Mouse (Mus musculus) limb, embryonic 11.5 days (tissue): ENCODE measurements around the gene Gm281. TPM values are rescaled to one million over a fixed set of nuclear protein-coding genes. Genes with fewer than 3 reads are reported as not detected.
A peak's percentile ranks its signal among the peaks of the same experiment; 100 is the strongest.

Experiments used
- ATAC-seq: fragments of 200-750 bp; cut with Nextera tagmentation; 2 replicates; pipeline ENCODE4 v1.8.0; 2017; ENCODE audit warnings: low read depth; ENCODE audit not compliant: insufficient number of reproducible peaks, low FRiP score, low TSS enrichment
- DNase-seq: peaks from one replicate; pipeline ENCODE4 v3.0.0-alpha.2; 2015; ENCODE audit warnings: low spot score
- H3K27ac ChIP-seq: fragments of 300-500 bp; sonication (generic); replicated peaks from 2 replicates; pipeline ENCODE4 v1.5.1; 2014; ENCODE audit warnings: low read depth, mild to moderate bottlenecking, low read length
- H3K27me3 ChIP-seq: fragments of 300-500 bp; sonication (generic); 2 replicates; pipeline ENCODE4 v1.6.1; 2014; ENCODE audit warnings: mild to moderate bottlenecking, low read length, mixed read lengths; ENCODE audit not compliant: control insufficient read depth, insufficient read depth
- H3K36me3 ChIP-seq: fragments of 300-500 bp; sonication (generic); 2 replicates; pipeline ENCODE4 v1.6.1; 2014; ENCODE audit warnings: mild to moderate bottlenecking, low read length, moderate library complexity, mixed read lengths; ENCODE audit not compliant: control insufficient read depth, insufficient read depth
- H3K4me1 ChIP-seq: fragments of 300-500 bp; sonication (generic); 2 replicates; pipeline ENCODE4 v1.6.1; 2014; ENCODE audit warnings: low read length, mixed read lengths; ENCODE audit not compliant: control insufficient read depth, insufficient read depth
- H3K4me2 ChIP-seq: fragments of 300-500 bp; sonication (generic); 2 replicates; pipeline ENCODE4 v1.6.1; 2014; ENCODE audit warnings: low read depth, mild to moderate bottlenecking, moderate library complexity; ENCODE audit not compliant: severe bottlenecking
- H3K4me3 ChIP-seq: fragments of 300-500 bp; sonication (generic); 2 replicates; pipeline ENCODE4 v1.5.1; 2014; ENCODE audit warnings: low read depth, low read length
- H3K9ac ChIP-seq: fragments of 300-500 bp; sonication (generic); 2 replicates; pipeline ENCODE4 v1.6.1; 2014; ENCODE audit warnings: mild to moderate bottlenecking, low read length
- H3K9me3 ChIP-seq: fragments of 300-500 bp; sonication (generic); 2 replicates; pipeline ENCODE4 v1.6.1; 2016; ENCODE audit warnings: low read length; ENCODE audit not compliant: control insufficient read depth
- WGBS: fragments of 180-500 bp; shearing (Covaris S2); extraction: QIAGEN DNeasy Blood & Tissue Kit; methylation state at CpG from one replicate; pipeline ENCODE4 v1.1.7; 2014; 5-methylcytosine and 5-hydroxymethylcytosine counted together
- polyA plus RNA-seq: library from polyadenylated mRNA; unstranded; fragments of >200 nt; fragmentation: Nextera tagmentation; extraction: Ambion mirVana; gene quantifications from 2 replicates; pipeline ENCODE4 v1.2.1, GENCODE M21; 2014

Gene Gm281
- polyA plus RNA-seq, 1 experiment from 2014 or later = not detected

GRCm38 (mm10) chr14:13948345-13948744 lies 34.1 kb upstream of the Gm281 start:
- Histone ChIP-seq H3K4me1 (no peaks in the 10 kb centered on the region), H3K36me3 (peaks cover 12% of the 10 kb centered on the region; the same call in 1 of the 2 replicates), H3K4me3 (no peak overlapping the region), H3K27me3 (no peaks in the 10 kb centered on the region), H3K27ac (no peak overlapping the region), H3K9ac (no peak overlapping the region), H3K4me2 (no peak overlapping the region), H3K9me3 (no peaks in the 10 kb centered on the region)
- no peak for DNase-seq
- no peak for ATAC-seq
- 98% methylated on average over 7 of the region's 7 CpGs for WGBS

- no peaks in the 10 kb centered on the region for H3K4me1 ChIP-seq
- no peaks in the 10 kb centered on the region for H3K27me3 ChIP-seq
- no peak overlapping the region for H3K27ac ChIP-seq
- peaks cover 7% of the 10 kb centered on the region; the same call in 1 of the 2 replicates for H3K36me3 ChIP-seq
- ATAC-seq (no peak), DNase-seq (no peak)
- no peak overlapping the region for H3K9ac ChIP-seq
- H3K9me3 ChIP-seq = no peaks in the 10 kb centered on the region
- H3K4me3 ChIP-seq = no peak overlapping the region
- WGBS = 94% methylated on average over 4 of the region's 4 CpGs
- no peak overlapping the region for H3K4me2 ChIP-seq
Observed at GRCm38 (mm10) chr14:13944686-13945085, 30.4 kb upstream of the Gm281 start.

- no peak overlapping the region for H3K27ac ChIP-seq
- no peaks in the 10 kb centered on the region for H3K27me3 ChIP-seq
- H3K9me3 ChIP-seq = no peaks in the 10 kb centered on the region; the same call in 1 of the 2 replicates
- peak overlapping the region; percentile 57; the same call in 1 of the 2 replicates for H3K4me2 ChIP-seq
- H3K9ac ChIP-seq = peak overlapping the region; percentile 50; the same call in 1 of the 2 replicates
- DNase-seq = no peak
- H3K4me3 ChIP-seq = no peak overlapping the region
- H3K4me1 ChIP-seq = no peaks in the 10 kb centered on the region
- no peak for ATAC-seq
- H3K36me3 ChIP-seq = no peaks in the 10 kb centered on the region
- 48% methylated on average over 5 of the region's 5 CpGs for WGBS
Observed at GRCm38 (mm10) chr14:13934052-13934371, 19.7 kb upstream of the Gm281 start.

- 29% methylated on average over 29 of the region's 31 CpGs for WGBS
- Histone ChIP-seq H3K4me2 (peak overlapping the region; percentile 57), H3K4me3 (peak overlapping the region; percentile 20), H3K9ac (peak overlapping the region; percentile 50), H3K27me3 (no peaks in the 10 kb centered on the region), H3K27ac (no peak overlapping the region), H3K9me3 (no peaks in the 10 kb centered on the region; the same call in 1 of the 2 replicates), H3K36me3 (no peaks in the 10 kb centered on the region), H3K4me1 (no peaks in the 10 kb centered on the region)
- peak; percentile 62; the same call in 1 of the 2 replicates for ATAC-seq
- DNase-seq = peak; percentile 35
Observed at GRCm38 (mm10) chr14:13933290-13934051, 19.2 kb upstream of the Gm281 start.

- H3K4me2 ChIP-seq = no peak overlapping the region
- H3K9ac ChIP-seq = no peak overlapping the region
- no peaks in the 10 kb centered on the region for H3K9me3 ChIP-seq
- ATAC-seq (peak; percentile 54; the same call in 1 of the 2 replicates), DNase-seq (peak; percentile 81)
- no peak overlapping the region for H3K4me3 ChIP-seq
- no peaks in the 10 kb centered on the region for H3K36me3 ChIP-seq
- 32% methylated on average over 3 of the region's 3 CpGs for WGBS
- no peak overlapping the region for H3K27ac ChIP-seq
- H3K4me1 ChIP-seq = no peaks in the 10 kb centered on the region
- H3K27me3 ChIP-seq = no peaks in the 10 kb centered on the region
Observed at GRCm38 (mm10) chr14:13917630-13918029, 3.4 kb upstream of the Gm281 start.

- 0 out of 2 replicates have a peak, but pooled peaks have one; percentile 16 for ATAC-seq
Observed at GRCm38 (mm10) chr14:13917208-13917607, 2.9 kb upstream of the Gm281 start.

GRCm38 (mm10) chr14:13915207-13915606 lies 929 bp upstream of the Gm281 start:
- H3K9me3 ChIP-seq = no peaks in the 10 kb centered on the region
- H3K9ac ChIP-seq = no peak overlapping the region
- H3K4me1 ChIP-seq = no peaks in the 10 kb centered on the region
- no peak overlapping the region for H3K4me2 ChIP-seq
- H3K27me3 ChIP-seq = no peaks in the 10 kb centered on the region
- 85% methylated on average over 4 of the region's 4 CpGs for WGBS
- H3K27ac ChIP-seq = no peak overlapping the region
- H3K4me3 ChIP-seq = no peak overlapping the region
- DNase-seq (no peak), ATAC-seq (no peak)
- H3K36me3 ChIP-seq = no peaks in the 10 kb centered on the region

More at GRCm38 (mm10) chr14:13917208-13917607, 2.9 kb upstream of the Gm281 start:
- H3K9ac ChIP-seq = no peak overlapping the region
- no peak overlapping the region for H3K4me3 ChIP-seq
- H3K4me2 ChIP-seq = no peak overlapping the region
- 87% methylated on average over 10 of the region's 10 CpGs for WGBS
- H3K36me3 ChIP-seq = no peaks in the 10 kb centered on the region
- no peaks in the 10 kb centered on the region for H3K4me1 ChIP-seq
- H3K9me3 ChIP-seq = no peaks in the 10 kb centered on the region
- no peak for DNase-seq
- no peaks in the 10 kb centered on the region for H3K27me3 ChIP-seq
- H3K27ac ChIP-seq = no peak overlapping the region

- ATAC-seq (peak; percentile 71), DNase-seq (no peak)
- no peaks in the 10 kb centered on the region for H3K36me3 ChIP-seq
- WGBS = 38% methylated on average over 2 of the region's 2 CpGs
- no peak overlapping the region for H3K27ac ChIP-seq
- H3K4me3 ChIP-seq = no peak overlapping the region
- H3K4me1 ChIP-seq = no peaks in the 10 kb centered on the region
- H3K9ac ChIP-seq = no peak overlapping the region
- no peaks in the 10 kb centered on the region for H3K9me3 ChIP-seq
- no peak overlapping the region for H3K4me2 ChIP-seq
- H3K27me3 ChIP-seq = no peaks in the 10 kb centered on the region
Observed at GRCm38 (mm10) chr14:13910148-13910547, 4.1 kb downstream of the Gm281 start.
